Mouse (Mus musculus): ENCODE data around the gene Zp1. TPM values are rescaled to one million over a fixed set of nuclear protein-coding genes. Genes with fewer than 3 reads are reported as not detected.

Zp1 gene
- polyA plus RNA-seq, 1 experiment: 0.05 TPM

DNA sequence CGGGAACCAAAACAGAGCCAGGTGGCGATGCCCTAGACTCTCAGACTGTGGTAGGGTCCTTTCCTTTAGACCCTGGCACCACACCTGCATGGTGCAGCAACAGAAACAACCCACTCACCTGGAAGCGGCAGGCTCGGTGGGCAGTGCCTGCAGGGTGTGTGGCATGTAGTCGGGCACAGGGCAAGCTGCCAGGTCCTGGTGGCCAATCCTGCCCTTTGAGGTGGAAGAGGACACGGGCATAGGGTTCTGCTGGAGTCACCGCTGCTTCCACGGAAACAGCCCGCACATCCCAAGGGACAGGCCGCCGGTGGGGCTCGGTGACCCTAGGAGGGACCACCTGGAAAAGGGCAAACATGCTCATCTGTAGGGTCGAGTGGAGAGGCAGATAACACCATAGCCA is 54.1 kb downstream of the Zp1 start:
- peaks cover 31% of the 10 kb centered on the region for H3K36me3 ChIP-seq (ENCODE audit: control insufficient read depth, insufficient read depth)
- H3K4me2 ChIP-seq (ENCODE audit: low read depth): no peak overlapping the region
- no peak overlapping the region for H3ac ChIP-seq (ENCODE audit: control insufficient read depth, insufficient read length)
- peaks cover 23% of the 10 kb centered on the region for H3K79me2 ChIP-seq (ENCODE audit: control insufficient read depth, insufficient read depth)
- TF ChIP-seq CEBPB (IDR thresholded peaks at IDR 0.05; ENCODE audit: insufficient read depth, poor library complexity, severe bottlenecking): no peak
- TF ChIP-seq TCF12 (IDR thresholded peaks at IDR 0.05; ENCODE audit: insufficient read depth, poor library complexity, severe bottlenecking): no peak
- no peak for TF ChIP-seq SRF (IDR thresholded peaks at IDR 0.05; ENCODE audit: control insufficient read depth, insufficient read length, low read depth)
- no peak for TF ChIP-seq POLR2AphosphoS2 (IDR thresholded peaks at IDR 0.05; ENCODE audit: insufficient read length, low read depth)
- no peak for TF ChIP-seq REST (IDR thresholded peaks at IDR 0.05; ENCODE audit: insufficient read depth, insufficient read length)
- TF ChIP-seq MYOD1 (IDR thresholded peaks at IDR 0.05; ENCODE audit: control insufficient read depth in 1 of 3, insufficient read length in 2 of 3, low read depth in 2 of 3): no peak
- H3K27me3 ChIP-seq (ENCODE audit: control insufficient read depth, insufficient read depth, insufficient read length): no peaks in the 10 kb centered on the region
- no peak overlapping the region for H3K4me3 ChIP-seq

Other genes with a start within 250 kb of the Zp1 start
- gene Pga5, start 242.6 kb downstream of the Zp1 start, polyA plus RNA-seq (2012; fragmentation: generic; extraction: Trizol): 0.04 TPM
- 30.2 TPM for gene Vps37c, start 231.9 kb downstream of the Zp1 start, polyA plus RNA-seq (2012; fragmentation: generic; extraction: Trizol)
- not detected for gene Cd5, start 181.6 kb downstream of the Zp1 start, polyA plus RNA-seq (2012; fragmentation: generic; extraction: Trizol)
- not detected for gene Cd6, start 90.6 kb downstream of the Zp1 start, polyA plus RNA-seq (2012; fragmentation: generic; extraction: Trizol)
- gene Slc15a3, start 80.9 kb downstream of the Zp1 start, polyA plus RNA-seq (2012; fragmentation: generic; extraction: Trizol): 0.02 TPM
- 118 TPM for gene Tmem132a, start 50.7 kb downstream of the Zp1 start, polyA plus RNA-seq (2012; fragmentation: generic; extraction: Trizol)
- gene Tmem109, start 38.6 kb downstream of the Zp1 start, polyA plus RNA-seq (2012; fragmentation: generic; extraction: Trizol): 223 TPM
- gene Prpf19, start 25.4 kb downstream of the Zp1 start, polyA plus RNA-seq (2012; fragmentation: generic; extraction: Trizol): 222 TPM
- 0.10 TPM for gene Ptgdr2, start 16.5 kb upstream of the Zp1 start, polyA plus RNA-seq (2012; fragmentation: generic; extraction: Trizol)
- 33.1 TPM for gene Ccdc86, start 28.6 kb upstream of the Zp1 start, polyA plus RNA-seq (2012; fragmentation: generic; extraction: Trizol)
- 0.30 TPM for gene Ms4a10, start 54.0 kb upstream of the Zp1 start, polyA plus RNA-seq (2012; fragmentation: generic; extraction: Trizol)
- not detected for gene Ms4a15, start 72.6 kb upstream of the Zp1 start, polyA plus RNA-seq (2012; fragmentation: generic; extraction: Trizol)
- gene Ms4a18, start 97.4 kb upstream of the Zp1 start, polyA plus RNA-seq (2012; fragmentation: generic; extraction: Trizol): 0.04 TPM
- gene Ms4a8a, start 160.5 kb upstream of the Zp1 start, polyA plus RNA-seq (2012; fragmentation: generic; extraction: Trizol): 0.17 TPM
- not detected for gene 1700017D01Rik, start 210.2 kb upstream of the Zp1 start, polyA plus RNA-seq (2012; fragmentation: generic; extraction: Trizol)
- not detected for gene 1700025F22Rik, start 244.7 kb upstream of the Zp1 start, polyA plus RNA-seq (2012; fragmentation: generic; extraction: Trizol)

Data from myocyte (in vitro differentiated cells).